Mouse (Mus musculus): ENCODE measurements around the gene Pde4d. TPM values are rescaled to one million over a fixed set of nuclear protein-coding genes. Genes with fewer than 3 reads are reported as not detected.

Gene Pde4d
- total RNA-seq, 4 experiments from 2014 or later = 68.8 to 86.9 (median 76.0) TPM

DNA sequence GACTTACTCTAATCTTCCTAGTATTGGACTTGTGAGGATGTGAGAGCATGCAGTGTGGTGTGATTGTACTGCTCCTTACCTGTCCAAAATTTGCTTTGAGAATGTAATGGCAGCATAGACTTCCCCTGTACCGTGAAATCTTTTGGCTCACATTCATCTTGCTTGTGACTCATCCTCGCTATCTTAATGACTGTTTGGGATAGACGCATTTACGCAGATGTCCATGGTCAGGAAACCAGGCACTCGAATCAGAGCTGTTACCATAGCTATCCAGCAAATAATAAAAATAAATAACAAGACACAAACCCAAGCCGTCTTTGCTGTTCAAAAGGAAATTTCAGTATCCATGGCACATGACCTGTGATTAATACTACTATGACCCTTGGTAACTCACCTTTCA is 829.5 kb downstream of the Pde4d start:
- DNase-seq (ENCODE audit: low spot score in 2 of 2) = no peak

DNA sequence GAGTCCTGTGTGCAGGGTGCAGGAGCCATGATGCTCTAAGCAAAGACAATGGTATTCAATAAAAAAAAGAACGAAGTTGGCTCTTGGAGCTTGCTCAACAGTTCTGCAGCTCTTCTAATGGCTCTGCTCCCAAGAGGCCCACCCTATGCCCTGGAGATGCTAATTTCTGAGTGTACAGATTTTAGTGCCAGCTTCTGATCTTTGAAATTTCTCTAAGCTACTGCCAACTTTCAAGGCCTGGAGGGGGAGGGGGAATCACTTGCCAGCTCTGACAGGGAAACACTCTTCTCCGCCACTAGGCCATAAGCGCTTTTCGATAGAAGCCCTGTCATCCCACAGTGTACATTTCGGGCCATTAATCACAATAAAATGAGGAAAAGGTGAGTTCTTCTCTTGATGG is 830.7 kb downstream of the Pde4d start:
- DNase-seq (ENCODE audit: low spot score in 2 of 2) = peak; percentile 22 to 23

DNA sequence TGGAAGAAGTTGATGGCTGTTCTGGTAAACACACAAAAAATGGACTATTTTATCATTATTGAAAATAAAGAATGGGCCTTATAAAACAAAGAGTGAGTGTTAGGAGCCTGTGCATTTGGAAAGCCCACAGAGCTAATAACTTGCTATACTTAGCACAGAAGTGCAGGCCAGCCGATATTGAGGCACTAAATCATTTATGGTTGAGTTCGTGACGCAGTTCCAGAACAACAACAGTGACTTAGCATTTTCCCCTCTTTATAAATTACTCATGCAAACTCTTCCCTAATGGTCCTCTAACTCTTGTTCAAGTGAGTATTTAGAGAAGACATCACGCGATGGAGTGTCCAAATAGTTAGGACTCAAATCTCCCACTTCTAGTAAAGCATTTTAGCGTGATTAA is 837.7 kb downstream of the Pde4d start:
- no peak for DNase-seq (ENCODE audit: low spot score in 2 of 2)

DNA sequence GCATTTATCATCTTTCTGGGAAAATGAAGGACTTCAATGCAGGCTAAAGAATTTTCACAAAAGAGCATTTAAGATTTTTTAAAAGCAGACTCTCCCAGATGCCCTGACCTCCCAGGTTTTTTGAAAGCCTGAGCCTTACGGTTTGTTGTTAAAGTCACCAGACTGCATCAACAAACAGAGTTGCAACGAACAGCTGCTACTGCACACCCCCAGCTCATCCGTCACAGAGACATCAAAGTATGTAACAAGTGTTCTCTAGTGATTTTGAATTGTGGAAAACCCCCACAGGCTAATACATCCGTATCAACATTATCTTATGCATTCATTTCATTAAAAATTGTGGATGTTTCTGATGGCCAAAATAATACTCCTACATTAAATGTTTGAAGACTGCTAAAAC is 841.2 kb downstream of the Pde4d start:
- no peak for DNase-seq (ENCODE audit: low spot score in 2 of 2)

DNA sequence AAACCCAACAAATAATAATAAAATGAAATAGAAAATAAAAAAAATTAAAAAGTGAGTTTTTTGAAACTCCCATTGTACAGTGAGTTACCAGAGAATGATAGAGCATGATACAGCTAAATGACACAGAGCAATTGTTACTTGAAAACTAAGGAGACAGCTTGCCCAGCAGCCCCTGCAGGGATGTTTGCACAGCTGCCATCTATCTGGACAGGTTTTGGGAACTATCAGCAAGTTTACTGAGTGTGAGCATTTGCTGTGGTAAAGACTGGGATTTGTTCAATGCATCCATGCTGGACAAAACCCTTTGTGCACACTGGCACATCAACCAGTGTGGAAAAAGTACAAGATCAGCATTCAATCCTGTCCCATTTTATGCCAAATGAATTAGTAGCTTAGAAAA is 843.3 kb downstream of the Pde4d start:
- DNase-seq (ENCODE audit: low spot score in 2 of 2) = no peak

DNA sequence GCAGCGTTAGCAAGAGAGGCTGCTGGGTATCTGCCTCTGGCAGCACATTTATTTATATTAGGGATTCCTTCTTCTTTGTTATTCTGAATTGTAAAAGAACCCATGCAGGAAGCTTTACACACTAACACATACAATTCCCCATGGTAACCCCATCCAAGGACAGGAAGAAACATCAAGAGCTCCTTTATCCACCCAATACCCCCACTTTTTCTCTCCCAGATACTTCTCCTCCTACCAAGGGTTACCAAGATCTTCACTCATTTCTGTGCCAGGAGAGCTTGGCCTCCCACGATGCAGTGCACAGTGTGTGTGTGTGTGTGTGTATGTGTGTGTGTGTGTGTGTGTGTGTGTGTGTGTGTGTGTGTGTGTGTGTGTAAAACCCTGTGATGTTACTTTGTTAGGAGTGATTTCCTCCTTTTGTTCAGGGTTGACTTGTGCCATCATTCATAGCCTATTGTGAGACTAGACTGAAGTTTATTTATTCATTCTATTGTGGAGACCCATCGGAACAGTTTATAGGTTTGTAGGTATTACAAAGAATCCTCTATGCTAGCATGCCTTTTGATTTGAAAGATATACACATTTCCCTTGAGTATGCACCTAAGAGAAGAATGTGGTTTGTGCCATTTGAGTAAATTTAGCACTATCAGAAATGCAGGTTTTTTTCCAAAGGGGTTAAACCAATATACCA is 846.7 kb downstream of the Pde4d start:
- no peak for DNase-seq (ENCODE audit: low spot score in 2 of 2)

DNA sequence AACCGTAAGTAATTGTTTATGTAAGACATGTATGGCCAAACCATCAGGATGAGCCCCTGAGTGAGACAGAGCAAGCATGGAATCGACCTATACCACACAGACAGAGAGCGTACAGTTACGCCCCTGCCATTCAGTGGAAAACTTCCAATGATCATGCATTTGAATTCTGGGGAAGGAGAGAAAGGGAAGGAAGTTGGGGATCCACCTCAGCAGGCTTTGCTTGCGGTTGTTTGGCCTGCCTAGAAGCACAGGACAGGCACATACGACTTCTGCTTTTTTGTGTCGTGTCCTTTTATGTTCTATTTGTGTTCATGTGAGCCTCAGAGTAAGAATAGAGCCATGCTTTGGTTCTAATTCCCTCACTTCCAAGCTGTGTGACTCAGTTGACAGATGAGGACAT is 849.1 kb downstream of the Pde4d start:
- DNase-seq (ENCODE audit: low spot score in 2 of 2) = no peak

DNA sequence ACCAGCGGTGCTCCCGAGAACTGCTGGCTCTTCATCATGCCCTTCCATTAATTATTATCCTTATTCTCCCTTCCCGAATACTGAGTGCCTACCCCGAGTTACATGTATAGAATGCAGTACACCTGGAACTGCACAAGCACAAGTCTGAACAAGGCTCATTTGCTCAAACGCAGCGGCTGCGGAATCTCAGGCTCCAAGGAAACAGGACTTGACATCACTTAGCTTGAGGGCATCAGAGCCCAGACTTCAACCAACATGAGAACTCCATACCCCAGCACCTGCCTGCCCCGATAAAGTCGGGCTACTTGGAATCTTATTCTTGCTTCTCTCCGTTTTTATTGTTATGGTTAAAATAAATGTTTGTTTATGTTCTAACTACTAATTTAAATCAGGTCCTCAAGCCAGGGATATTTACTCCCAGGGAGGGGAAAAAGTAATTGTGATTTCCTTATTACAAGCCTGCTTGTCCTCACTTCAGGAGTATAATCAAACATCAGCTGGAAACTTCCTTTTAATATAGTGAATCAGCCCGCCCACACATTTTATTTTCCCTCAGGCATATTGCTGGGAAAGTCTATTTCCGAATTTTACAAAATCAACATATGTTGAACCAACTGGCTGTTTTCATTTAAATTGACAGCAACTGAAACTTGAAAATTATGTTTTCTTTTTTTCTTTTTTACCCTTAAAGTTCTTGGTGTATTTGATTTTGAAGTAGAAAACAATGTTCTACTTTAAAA is 849.9 kb downstream of the Pde4d start:
- no peak for DNase-seq (ENCODE audit: low spot score in 2 of 2)

DNA sequence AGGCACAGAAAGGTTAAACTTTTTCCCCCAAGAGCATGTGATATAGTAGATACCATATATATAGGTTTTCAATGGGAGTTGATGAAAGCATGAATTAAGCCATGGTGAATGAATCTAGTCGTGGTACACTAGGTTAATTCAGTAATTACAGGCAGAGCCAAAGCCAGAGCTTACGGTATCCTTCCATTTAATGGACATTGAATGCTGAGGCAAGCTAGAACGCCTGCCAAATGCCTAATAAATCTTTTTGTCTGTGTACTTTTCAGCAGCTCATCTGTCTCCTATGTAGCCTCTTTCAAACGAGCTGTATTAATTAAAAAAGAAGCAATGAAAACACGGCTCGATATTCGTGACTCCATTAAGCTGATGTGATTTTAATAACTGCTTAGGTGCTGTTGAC is 862.8 kb downstream of the Pde4d start:
- no peak for DNase-seq (ENCODE audit: low spot score in 2 of 2)

DNA sequence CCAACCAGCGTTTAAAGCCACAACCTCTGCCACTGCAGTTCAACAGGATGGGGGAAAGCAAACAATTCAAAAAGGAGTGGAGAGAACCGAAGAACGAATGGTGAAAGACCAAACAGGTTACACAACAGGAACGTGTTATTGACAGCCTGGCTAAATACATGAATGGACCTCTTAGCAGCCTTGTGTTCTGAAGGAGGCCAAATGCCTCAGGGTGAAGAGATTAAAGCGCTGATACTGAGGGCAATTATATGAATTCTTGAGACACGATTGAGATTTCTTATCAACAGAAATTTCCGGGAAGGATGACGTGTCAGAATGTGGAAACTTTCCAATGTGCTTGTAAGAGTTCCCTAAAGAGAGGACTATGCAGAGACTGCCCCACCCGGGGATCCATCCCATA is 865.9 kb downstream of the Pde4d start:
- DNase-seq (ENCODE audit: low spot score in 2 of 2) = no peak

DNA sequence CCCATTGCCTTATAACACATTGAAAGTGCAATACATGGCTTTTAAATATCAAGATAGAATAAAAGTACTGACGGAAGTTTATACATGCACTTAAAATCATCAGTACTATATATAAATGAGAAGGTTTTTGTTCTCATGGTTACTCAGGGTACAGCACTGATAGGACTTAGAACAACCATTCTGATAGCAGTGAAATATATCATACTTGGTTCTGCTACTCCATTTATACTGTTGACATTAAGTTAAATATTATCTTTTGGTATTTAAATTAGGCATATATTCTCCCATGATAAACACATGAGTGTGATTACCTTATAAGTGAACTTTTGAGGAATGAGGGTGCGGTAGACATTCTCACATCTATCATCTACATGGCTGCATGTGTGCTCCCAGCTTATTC is 867.9 kb downstream of the Pde4d start:
- no peak for DNase-seq (ENCODE audit: low spot score in 2 of 2)

DNA sequence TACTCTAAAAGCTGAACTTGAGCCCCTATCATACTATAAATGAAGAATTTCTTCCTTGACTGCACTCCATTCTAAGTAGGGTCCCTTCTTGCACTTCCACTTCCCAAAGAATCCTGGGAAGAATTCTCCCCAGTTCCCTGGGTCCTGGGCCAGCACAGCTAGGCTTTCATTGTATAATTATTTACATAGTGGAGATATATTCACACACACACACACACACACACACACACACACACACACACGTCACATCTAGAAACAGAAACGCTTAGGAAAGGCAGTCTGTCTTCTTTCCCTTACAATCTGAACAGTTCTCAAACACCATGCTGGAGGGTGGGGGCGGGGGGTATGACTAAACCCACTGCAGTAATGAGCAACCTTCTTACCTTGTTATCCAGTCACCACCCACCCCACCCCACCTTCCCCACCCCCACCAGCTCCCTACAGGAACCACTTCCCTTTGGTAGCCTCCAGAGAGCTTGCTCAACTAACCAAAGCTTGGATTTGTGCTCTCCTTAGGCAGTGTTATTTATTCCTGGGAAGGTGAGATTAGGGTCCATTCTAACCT is 868.8 kb downstream of the Pde4d start:
- DNase-seq (ENCODE audit: low spot score in 2 of 2) = no peak

DNA sequence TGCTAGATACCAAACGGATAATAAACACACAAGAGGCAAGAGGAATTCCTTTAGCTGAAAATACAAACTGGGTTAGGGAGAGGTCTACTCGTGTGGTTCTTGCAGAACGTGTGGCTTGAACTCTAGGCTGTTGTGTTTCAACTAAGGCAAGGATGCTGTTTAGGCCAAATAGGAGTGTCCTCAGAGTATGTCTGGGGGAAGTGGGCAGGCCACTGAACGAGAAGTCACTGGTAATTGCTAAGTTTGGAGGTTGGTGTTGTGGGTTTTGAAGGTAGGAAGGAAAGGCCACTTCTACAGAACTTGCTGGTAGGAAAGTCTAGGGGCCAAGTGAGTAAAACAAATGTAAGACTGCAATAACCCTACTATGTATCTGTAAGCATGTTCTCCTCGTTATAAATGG is 876.3 kb downstream of the Pde4d start:
- no peak for DNase-seq (ENCODE audit: low spot score in 2 of 2)

DNA sequence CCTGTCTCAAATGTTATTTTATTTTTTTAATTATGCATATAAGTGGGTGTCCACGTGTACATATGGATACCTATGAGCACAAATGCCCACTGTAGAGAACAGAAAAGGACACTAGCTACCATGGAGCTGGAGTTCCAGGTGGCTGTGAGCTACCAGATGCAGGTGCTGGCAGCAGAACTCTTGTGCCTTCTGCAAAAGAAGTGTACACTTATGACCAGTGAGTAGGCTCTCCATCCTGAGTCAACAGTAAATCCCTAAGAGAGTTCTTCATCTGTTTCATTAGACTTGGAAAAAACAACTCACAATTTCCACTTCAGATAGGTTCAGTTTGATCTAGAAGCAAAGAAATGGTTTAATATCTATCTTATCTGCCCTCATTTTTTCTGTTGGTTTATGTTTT is 881.8 kb downstream of the Pde4d start:
- no peak for DNase-seq (ENCODE audit: low spot score in 2 of 2)

DNA sequence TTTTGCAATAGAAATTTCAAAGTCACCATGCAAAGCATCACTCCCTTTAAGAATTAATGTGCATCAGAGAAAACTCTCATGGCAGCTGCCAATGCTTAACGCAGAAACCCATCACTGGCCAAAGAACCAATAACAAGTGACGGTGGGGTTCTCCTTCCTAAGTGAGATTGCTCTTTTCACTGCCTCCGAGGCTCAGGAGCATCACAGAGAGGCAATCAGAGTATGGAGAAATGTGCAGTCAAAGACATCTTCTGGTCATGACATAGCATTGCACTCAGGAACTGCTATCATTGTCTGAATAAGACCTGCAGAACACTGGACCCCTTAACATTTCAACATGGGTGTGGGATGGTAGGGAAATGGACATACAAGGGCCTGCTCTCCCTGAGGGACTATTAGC is 892.2 kb downstream of the Pde4d start:
- DNase-seq (ENCODE audit: low spot score in 2 of 2) = no peak

DNA sequence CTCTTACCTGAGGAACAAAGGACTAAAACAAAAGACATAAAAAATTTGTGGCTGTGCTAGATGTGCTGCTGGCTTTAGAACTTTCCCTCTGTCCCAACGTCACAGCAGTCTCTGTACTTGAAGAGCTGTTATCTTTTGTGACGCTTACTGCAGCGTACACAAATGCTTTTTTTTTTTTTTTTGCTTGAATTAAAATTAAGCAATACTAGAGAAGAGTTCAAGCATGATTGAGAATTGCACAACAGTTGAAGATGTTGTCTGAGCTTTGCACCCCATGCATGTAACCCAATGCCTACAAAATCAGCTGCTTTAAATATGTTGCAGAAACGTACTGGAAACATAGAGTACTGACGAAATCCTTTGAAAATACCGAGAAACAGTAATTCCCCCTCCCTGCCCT is 892.7 kb downstream of the Pde4d start:
- no peak for DNase-seq (ENCODE audit: low spot score in 2 of 2)

DNA sequence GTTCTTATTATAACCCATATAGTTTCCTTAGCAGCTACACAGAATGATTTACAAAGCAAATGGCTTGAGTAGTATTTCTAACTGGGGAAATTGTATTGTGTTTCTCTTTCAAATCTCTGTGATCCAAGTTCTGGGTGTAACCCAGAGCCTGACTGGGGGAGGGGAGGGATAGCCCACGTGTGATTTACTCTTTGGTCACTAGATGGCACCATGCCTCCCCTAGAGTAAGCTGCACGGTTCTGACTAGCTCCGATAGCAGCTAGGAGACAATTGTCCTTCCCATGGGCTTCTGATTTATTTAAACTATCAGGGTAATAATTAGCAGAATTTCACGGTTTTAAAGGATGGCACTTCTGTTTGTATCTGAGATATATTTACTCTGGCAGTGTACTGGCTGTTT is 893.8 kb downstream of the Pde4d start:
- DNase-seq (ENCODE audit: low spot score in 2 of 2) = peak; percentile 64 to 83

DNA sequence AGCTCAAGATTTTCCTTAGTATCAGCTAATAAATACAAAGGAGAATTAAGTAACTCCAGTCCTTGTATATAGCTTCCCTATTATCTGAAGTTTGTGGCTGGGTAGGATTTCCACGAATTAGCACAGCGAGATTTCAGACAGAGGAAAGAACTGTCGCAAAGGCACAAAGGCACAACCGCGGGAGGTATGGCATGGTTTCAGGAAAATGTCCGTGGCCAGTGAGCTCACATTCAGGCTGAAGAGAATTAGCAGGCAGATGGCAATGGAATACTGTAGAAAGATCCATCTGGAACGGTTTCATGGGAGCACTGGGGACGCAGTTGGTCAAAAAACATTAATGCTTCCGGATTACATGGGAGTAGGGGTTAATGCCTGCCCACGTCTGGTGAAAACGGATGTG is 898.0 kb downstream of the Pde4d start:
- no peak for DNase-seq (ENCODE audit: low spot score in 2 of 2)

DNA sequence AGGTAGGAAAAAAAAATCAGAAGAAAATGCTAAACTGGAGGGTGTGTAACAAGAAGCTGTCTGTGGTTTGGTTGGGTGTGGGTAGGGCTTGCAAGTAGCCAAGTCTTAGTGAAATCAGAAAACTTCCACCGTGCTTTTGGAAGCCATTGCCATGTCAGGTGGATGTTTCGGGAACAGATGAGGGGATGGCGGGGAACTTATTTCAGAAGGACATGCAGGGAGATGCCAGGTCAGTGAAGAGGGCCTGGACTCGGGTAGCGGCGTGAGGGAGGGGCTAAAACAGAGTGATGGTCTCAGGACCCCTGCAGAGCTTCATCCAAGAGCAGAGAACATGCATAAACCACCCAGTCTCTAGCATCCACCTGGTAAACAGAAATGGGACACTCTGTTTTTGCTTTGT is 898.6 kb downstream of the Pde4d start:
- DNase-seq (ENCODE audit: low spot score in 2 of 2) = no peak

DNA sequence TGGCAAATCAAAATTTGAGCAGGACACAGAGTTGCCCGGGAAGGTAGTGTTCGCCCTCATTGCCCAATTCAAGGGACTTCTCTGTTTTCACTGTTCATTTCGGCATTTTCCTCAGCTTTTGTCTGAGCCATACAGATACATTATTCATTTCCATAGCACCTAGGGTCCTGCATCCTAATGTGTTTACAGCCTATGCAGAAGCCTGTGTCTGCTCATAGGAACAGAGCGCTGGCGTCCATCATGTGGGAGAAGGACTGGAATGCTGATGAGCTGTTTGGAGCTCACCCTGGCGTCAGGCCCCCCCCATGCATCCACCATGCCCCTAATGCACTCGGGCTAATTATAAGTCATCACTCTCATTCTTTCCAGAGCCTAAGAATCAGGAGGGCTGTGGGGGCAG is 900.4 kb downstream of the Pde4d start:
- no peak for DNase-seq (ENCODE audit: low spot score in 2 of 2)

DNA sequence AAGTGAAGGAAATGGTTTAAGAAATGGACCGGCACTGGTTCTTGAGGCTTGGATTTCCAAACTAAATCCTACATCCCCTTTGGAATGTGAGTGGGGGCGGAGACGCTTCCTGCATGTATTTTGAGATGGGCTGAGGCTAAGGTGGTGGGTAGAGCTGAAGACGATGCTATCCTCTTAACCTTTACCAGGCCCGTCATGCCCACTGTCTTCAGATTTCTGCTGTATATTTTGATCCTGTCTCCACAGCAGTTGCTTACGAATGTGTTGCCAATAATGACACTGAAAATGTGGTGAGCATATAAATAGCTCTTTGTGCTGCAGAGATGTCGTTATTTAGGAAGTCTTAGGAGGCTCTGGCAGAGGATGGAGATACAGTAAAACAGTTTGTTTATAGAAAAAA is 904.3 kb downstream of the Pde4d start:
- no peak for DNase-seq (ENCODE audit: low spot score in 2 of 2)

DNA sequence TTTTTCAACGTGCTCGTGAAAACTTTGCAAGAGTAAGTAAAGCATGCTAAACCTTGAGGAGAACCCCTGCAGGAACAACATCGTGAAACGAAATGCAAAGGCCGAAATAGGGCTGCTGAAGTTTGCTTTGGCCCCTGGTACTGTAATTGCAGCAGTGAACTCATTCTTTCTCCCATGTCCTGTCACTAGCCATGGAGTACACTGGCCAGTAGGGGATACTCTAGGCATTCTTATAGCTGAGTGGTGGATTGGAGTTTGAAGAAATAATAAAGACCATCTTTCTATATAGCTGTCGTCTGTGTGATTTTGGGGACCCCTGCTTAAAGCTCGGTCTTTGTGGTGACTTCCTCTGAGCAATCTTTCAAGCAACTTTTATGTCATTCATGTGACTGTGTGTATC is 906.5 kb downstream of the Pde4d start:
- no peak for DNase-seq (ENCODE audit: low spot score in 2 of 2)

DNA sequence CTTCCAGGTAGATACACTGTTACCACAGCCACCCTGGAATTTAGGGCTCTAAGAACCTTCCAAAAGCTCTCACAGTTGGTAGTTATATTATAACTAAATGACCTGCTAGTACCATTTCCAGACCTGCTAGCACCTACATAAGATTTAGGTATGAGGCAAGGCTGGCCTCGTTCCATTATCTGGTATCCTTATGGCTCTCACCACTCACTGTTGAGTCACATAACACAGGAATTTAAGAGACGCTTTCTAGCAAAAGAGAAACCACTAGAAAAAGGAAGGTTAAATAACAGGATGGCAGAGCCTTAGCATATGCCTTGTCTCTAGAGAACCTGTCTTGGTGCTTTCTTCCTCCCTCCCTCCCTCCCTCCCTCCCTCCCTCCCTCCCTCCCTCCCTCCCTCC is 910.2 kb downstream of the Pde4d start:
- no peak for DNase-seq (ENCODE audit: low spot score in 2 of 2)
